Mouse (Mus musculus): ENCODE results near the gene Chrna7. TPM values are rescaled to one million over a fixed set of nuclear protein-coding genes. Genes with fewer than 3 reads are reported as not detected.

Gene Chrna7
- polyA plus RNA-seq, 1 experiment from 2014 or later = 1.9 TPM

DNA sequence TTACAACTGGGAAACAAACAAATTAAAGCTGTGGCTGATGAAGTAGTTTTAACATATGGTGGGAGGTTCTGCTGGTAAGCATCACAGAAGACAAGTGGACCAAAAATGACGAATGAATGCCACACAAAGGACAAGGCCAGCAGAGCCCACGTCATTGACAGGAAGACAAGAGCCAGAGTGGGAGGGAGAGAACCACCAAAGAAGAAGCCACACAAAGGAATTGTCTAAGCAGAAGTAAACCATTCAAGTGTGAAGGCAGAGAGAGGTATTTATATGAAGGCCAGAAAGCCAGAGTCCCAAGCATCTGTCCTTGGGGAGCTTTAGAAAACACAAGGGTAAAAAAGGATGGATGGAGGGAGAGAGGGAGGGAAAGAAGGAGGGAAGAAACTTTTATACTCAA, 98.7 kb downstream of the Chrna7 start:
- H3K27me3 ChIP-seq (ENCODE audit: control insufficient read depth, insufficient read depth, low read length) = no peaks in the 10 kb centered on the region
- no peaks in the 10 kb centered on the region for H3K4me1 ChIP-seq (ENCODE audit: control insufficient read depth, insufficient read depth, low read length)
- H3K36me3 ChIP-seq (replicated peaks; ENCODE audit: control insufficient read depth, insufficient read depth, low read depth, low read length) = no peaks in the 10 kb centered on the region
- no peaks in the 10 kb centered on the region for H3K9me3 ChIP-seq (replicated peaks; ENCODE audit: control insufficient read depth, low read length)
- H3K27ac ChIP-seq (replicated peaks; ENCODE audit: low read depth, low read length) = no peak overlapping the region
- H3K9ac ChIP-seq (replicated peaks; ENCODE audit: low read length) = no peak overlapping the region
- 37% methylated on average over 2 of the region's 2 CpGs for WGBS
- ATAC-seq (replicated peaks; ENCODE audit: insufficient number of reproducible peaks, low FRiP score, low TSS enrichment, low read depth) (no peak), DNase-seq (ENCODE audit: low spot score) (no peak)
- H3K4me2 ChIP-seq (ENCODE audit: low read depth, low read length) = no peak overlapping the region
- H3K4me3 ChIP-seq (ENCODE audit: low read depth, low read length) = no peak overlapping the region

DNA sequence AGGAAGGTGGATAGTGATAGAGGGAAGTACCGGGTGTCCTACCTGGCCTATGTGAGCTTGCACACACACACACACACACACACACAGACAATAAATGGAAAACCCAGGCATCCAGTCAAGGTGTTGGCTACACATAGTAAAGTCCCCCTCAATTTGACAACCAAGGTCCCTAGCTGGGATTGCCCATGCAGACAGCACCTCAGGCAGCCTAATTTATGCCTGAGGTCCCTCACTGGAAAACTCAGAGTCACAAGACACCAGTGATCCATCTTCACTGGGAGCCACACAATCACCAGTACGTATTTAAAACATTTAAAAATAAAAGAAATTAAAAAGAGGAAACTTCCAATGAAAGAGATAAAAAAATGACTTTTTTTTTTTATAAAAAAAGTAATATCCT, 99.1 kb downstream of the Chrna7 start:
- H3K27ac ChIP-seq (replicated peaks; ENCODE audit: low read depth, low read length) = no peak overlapping the region
- no peaks in the 10 kb centered on the region for H3K36me3 ChIP-seq (replicated peaks; ENCODE audit: control insufficient read depth, insufficient read depth, low read depth, low read length)
- no peaks in the 10 kb centered on the region for H3K27me3 ChIP-seq (ENCODE audit: control insufficient read depth, insufficient read depth, low read length)
- H3K4me2 ChIP-seq (ENCODE audit: low read depth, low read length) = no peak overlapping the region
- 71% methylated on average over 2 of the region's 2 CpGs for WGBS
- no peaks in the 10 kb centered on the region for H3K4me1 ChIP-seq (ENCODE audit: control insufficient read depth, insufficient read depth, low read length)
- no peak overlapping the region for H3K4me3 ChIP-seq (ENCODE audit: low read depth, low read length)
- no peak overlapping the region for H3K9ac ChIP-seq (replicated peaks; ENCODE audit: low read length)
- H3K9me3 ChIP-seq (replicated peaks; ENCODE audit: control insufficient read depth, low read length) = no peaks in the 10 kb centered on the region
- ATAC-seq (replicated peaks; ENCODE audit: insufficient number of reproducible peaks, low FRiP score, low TSS enrichment, low read depth) (no peak), DNase-seq (ENCODE audit: low spot score) (no peak)

DNA sequence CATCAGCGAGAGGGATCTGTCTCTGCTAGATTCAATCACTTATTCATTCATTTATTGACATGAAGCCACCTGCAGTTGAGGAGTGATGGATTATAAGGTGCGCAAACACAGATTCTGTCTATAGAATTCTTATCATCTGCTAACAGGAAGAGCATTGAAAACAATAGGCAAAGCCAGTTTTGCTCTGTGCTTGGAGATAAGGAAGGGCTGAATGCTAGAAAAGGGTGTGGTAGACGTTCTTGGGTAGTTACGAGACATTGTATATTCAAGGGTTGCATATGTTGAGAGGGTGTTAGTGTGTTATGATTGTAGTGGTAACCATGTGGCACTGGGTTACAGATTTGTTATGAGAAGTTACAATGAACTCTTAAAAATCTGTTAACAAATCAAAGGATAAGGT, 103.0 kb downstream of the Chrna7 start:
- ATAC-seq (replicated peaks; ENCODE audit: insufficient number of reproducible peaks, low FRiP score, low TSS enrichment, low read depth) (no peak), DNase-seq (ENCODE audit: low spot score) (no peak)
- H3K4me3 ChIP-seq (ENCODE audit: low read depth, low read length) = no peak overlapping the region
- H3K4me1 ChIP-seq (ENCODE audit: control insufficient read depth, insufficient read depth, low read length) = no peaks in the 10 kb centered on the region
- H3K9me3 ChIP-seq (replicated peaks; ENCODE audit: control insufficient read depth, low read length) = no peaks in the 10 kb centered on the region
- no peak overlapping the region for H3K27ac ChIP-seq (replicated peaks; ENCODE audit: low read depth, low read length)
- no peaks in the 10 kb centered on the region for H3K36me3 ChIP-seq (replicated peaks; ENCODE audit: control insufficient read depth, insufficient read depth, low read depth, low read length)
- no peak overlapping the region for H3K9ac ChIP-seq (replicated peaks; ENCODE audit: low read length)
- WGBS = 91% methylated on average over 4 of the region's 4 CpGs
- no peak overlapping the region for H3K4me2 ChIP-seq (ENCODE audit: low read depth, low read length)
- H3K27me3 ChIP-seq (ENCODE audit: control insufficient read depth, insufficient read depth, low read length) = no peaks in the 10 kb centered on the region

DNA sequence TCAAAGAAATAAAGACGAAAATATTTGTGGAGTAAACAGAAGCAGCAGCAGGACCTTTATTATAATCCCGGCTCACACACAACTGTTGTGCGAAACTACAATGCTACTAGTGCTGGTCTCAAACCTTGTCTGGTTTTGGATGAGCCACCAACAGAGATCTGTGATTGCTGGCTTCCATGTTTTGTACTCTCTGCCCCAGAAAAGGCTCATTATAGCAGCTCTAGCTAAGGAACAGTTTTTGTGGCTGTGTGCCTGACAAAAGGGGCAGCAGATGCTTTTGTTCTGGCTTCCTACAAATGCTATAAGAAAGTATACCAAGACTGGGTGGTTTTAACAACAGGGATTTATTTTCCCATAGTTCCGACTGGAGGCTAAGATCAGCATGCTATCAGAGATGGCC, 126.4 kb downstream of the Chrna7 start:
- Histone ChIP-seq H3K9me3 (replicated peaks; ENCODE audit: control insufficient read depth, low read length) (no peaks in the 10 kb centered on the region), H3K9ac (replicated peaks; ENCODE audit: low read length) (no peak overlapping the region), H3K4me1 (ENCODE audit: control insufficient read depth, insufficient read depth, low read length) (no peaks in the 10 kb centered on the region), H3K36me3 (replicated peaks; ENCODE audit: control insufficient read depth, insufficient read depth, low read depth, low read length) (no peaks in the 10 kb centered on the region), H3K4me3 (ENCODE audit: low read depth, low read length) (no peak overlapping the region), H3K27ac (replicated peaks; ENCODE audit: low read depth, low read length) (no peak overlapping the region), H3K4me2 (ENCODE audit: low read depth, low read length) (no peak overlapping the region), H3K27me3 (ENCODE audit: control insufficient read depth, insufficient read depth, low read length) (no peaks in the 10 kb centered on the region)
- no peak for DNase-seq (ENCODE audit: low spot score)
- 86% methylated on average over 4 of the region's 4 CpGs for WGBS
- ATAC-seq (replicated peaks; ENCODE audit: insufficient number of reproducible peaks, low FRiP score, low TSS enrichment, low read depth) = no peak

DNA sequence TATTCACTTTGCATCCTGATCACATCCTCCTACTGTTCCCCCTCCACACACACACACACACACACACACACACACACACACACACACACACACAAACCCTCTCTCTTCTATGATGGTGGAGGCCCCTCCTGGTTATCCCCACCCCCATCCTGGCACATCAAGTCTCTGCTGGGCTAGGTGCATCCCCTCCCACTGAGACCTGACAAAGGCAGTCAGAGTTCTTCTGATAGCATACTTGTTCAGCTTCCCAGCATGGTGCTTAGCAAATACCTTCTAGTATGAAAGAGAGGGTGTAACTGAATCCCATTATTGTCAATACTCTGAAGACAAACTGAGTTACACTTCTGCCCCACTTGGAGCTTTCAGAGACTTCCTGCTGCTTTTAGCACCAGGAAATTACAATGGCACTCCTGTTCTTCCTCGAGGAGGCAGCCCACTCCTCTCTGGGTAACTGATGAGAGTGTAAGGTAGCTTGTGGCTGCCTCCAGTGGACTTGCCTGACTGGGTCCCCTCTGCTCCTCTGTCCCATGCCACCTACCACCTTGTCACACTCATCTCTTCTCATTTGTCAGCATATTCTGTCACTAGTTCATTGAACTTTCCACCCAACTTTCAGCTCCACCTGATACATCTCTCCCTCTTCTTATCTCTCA, 127.9 kb downstream of the Chrna7 start:
- Histone ChIP-seq H3K9ac (replicated peaks; ENCODE audit: low read length) (no peak overlapping the region), H3K4me1 (ENCODE audit: control insufficient read depth, insufficient read depth, low read length) (no peaks in the 10 kb centered on the region), H3K27me3 (ENCODE audit: control insufficient read depth, insufficient read depth, low read length) (no peaks in the 10 kb centered on the region), H3K36me3 (replicated peaks; ENCODE audit: control insufficient read depth, insufficient read depth, low read depth, low read length) (no peaks in the 10 kb centered on the region), H3K4me2 (ENCODE audit: low read depth, low read length) (no peak overlapping the region), H3K27ac (replicated peaks; ENCODE audit: low read depth, low read length) (no peak overlapping the region), H3K4me3 (ENCODE audit: low read depth, low read length) (no peak overlapping the region), H3K9me3 (replicated peaks; ENCODE audit: control insufficient read depth, low read length) (no peaks in the 10 kb centered on the region)
- DNase-seq (ENCODE audit: low spot score) = no peak
- WGBS = 0% methylated on average over 1 of the region's 1 CpGs
- ATAC-seq (replicated peaks; ENCODE audit: insufficient number of reproducible peaks, low FRiP score, low TSS enrichment, low read depth) = no peak

DNA sequence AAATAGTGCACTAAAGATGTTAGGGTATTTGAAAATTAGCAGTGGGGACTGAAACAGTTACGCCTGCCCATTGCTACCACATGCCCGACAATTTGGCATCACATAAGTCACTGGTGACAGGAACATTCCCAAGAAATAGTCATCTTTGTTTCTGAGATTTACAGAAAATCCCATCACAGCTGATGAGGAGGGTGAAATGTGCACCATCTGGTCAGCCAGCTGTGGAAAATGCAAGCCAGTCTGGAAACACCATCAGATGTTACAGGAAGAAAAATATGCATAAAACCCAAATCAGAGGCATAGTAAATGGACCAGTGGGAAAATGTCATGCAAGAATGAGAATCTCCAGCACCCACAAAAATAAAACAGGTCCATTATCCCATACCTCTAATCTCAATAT, 151.4 kb downstream of the Chrna7 start:
- H3K4me3 ChIP-seq (ENCODE audit: low read depth, low read length) = no peak overlapping the region
- H3K4me1 ChIP-seq (ENCODE audit: control insufficient read depth, insufficient read depth, low read length) = no peaks in the 10 kb centered on the region
- H3K27ac ChIP-seq (replicated peaks; ENCODE audit: low read depth, low read length) = no peak overlapping the region
- no peaks in the 10 kb centered on the region for H3K36me3 ChIP-seq (replicated peaks; ENCODE audit: control insufficient read depth, insufficient read depth, low read depth, low read length)
- no peak overlapping the region for H3K9ac ChIP-seq (replicated peaks; ENCODE audit: low read length)
- H3K9me3 ChIP-seq (replicated peaks; ENCODE audit: control insufficient read depth, low read length) = no peaks in the 10 kb centered on the region
- no peaks in the 10 kb centered on the region for H3K27me3 ChIP-seq (ENCODE audit: control insufficient read depth, insufficient read depth, low read length)
- 89% methylated on average over 2 of the region's 2 CpGs for WGBS
- no peak for DNase-seq (ENCODE audit: low spot score)
- no peak overlapping the region for H3K4me2 ChIP-seq (ENCODE audit: low read depth, low read length)
- no peak for ATAC-seq (replicated peaks; ENCODE audit: insufficient number of reproducible peaks, low FRiP score, low TSS enrichment, low read depth)

Other genes with a start within 250 kb of the Chrna7 start
- 0.33 and 0.90 TPM in 2 replicates for gene Otud7a, start 232.2 kb upstream of the Chrna7 start, polyA plus RNA-seq (2014; fragmentation: Nextera tagmentation; extraction: Ambion mirVana)

Data from embryonic facial prominence, embryonic 11.5 days (tissue).